Mouse (Mus musculus): Measurements from ENCODE around the gene Gm4491.

Gene Gm4491

GRCm38 (mm10) chr14:57115823-57116544 is at the start of gene Gm4491:
Gene Gm4491 (minus strand): TSS chr14:57115883.
- no peak for DNase-seq (ENCODE audit: low read depth, low spot score)

DNA sequence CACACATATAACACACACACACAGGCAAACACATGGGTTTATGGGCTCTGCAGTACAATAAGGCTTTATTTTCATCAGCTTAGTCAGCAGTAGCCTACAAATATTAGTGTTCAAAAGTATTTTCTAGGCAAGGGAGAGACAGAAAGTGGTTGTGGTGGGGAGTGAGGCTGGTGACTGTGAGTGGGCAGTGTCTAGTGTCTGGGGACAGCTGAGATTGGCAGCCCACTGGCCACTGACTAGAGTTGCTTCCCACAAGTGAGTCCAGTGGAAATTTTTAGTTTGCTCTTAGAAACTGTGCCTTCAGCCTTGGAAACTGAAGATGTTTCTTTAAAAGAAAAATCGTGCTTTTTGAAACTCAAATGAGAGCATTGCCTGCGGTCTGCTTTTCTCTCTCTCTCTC is 46.1 kb upstream of the Gm4491 start:
- DNase-seq (ENCODE audit: low read depth, low spot score): no peak

DNA sequence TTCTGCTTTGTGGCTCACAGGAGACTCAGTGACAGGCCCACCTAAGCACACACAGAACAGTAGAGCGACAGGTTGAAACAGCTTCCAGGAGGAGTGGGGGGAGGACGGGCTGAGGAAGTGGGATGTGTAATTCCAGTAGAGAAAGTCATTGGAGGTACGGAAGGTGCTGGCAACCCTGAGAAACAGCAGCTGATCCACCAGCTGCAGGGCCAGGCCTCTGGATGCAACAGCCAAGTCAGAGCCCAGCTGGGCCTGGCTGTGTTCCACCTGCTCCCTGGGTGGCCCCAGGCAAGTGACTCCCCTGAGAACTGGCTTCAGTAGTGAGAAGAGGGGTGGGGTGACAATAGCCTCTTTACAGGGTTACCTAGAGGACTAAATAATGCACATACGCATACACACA is 45.5 kb upstream of the Gm4491 start:
- DNase-seq (ENCODE audit: low read depth, low spot score): peak; percentile 77

GRCm38 (mm10) chr14:57154916-57155315 is 39.2 kb upstream of the Gm4491 start:
- no peak for DNase-seq (ENCODE audit: low read depth, low spot score)

DNA sequence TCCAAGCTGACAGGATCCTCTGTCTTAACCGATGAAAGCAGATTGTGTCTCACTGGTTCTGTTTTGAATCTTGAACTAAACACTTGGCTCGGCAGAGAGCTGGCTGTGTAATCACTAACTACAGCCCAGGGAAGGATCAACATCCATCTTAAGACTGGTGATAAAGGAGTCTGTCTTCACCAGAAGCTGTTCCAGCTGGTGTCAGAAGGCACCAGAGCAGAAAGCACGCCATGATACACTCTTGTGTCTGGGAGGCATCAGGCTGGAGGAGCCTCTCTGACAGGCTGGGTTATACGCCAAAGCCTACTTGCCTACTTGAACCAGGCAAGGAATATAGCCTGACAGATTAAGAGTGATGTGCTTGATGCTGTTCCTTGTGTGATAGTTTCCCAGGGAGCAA is 30.1 kb upstream of the Gm4491 start:
- no peak for DNase-seq (ENCODE audit: low read depth, low spot score)

DNA sequence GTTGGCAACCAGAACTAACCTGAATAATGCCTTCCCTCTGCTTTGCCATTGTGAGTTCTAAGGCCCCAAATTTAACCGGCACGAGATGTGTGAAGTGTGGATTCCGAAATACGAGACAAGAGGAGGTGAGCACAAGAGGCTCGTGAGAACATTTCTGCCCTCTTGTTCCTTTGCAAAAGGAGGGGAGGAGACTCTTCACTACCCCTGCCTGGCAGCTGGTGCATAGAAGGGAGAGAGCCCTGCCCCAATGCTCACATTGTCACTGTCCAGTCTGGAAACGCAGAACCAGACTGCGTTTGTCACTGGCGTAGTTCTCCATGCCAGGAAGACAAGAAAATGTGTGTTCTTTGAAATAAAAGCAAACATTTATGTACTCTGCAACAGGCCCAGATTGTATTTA is 19.6 kb upstream of the Gm4491 start:
- no peak for DNase-seq (ENCODE audit: low read depth, low spot score)

DNA sequence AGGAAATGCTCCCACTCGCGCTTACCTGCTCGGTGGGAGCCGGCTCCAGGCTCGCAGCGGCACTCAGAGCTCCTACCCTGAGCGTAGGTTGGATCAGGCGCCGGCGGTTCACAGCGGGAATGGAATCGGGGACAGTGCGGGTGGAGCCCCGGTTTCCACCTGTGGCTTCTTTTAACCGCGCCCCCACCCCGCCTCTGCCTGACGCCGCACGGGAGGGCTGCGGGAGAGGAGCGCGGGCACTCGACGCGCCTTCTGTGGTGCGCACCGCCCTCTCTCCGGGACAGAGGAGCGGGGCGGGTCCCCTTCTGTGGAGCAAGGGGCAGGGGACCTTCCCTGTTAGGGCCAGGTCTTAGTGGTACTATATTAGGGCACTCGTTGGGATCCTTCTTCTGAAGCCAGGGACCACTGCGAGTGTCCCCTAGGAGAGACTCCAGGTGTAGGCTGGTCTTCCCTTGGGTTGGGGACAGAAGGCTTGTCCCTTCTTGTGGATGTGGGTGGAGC is 17.5 kb upstream of the Gm4491 start, which contains the start of gene Gjb6:
Gene Gjb6, minus strand, starts transcription at position 451 of the 501 bp plus-strand sequence.
- DNase-seq (ENCODE audit: low read depth, low spot score): no peak

GRCm38 (mm10) chr14:57127383-57127782 is 11.7 kb upstream of the Gm4491 start:
- DNase-seq (ENCODE audit: low read depth, low spot score): no peak

DNA sequence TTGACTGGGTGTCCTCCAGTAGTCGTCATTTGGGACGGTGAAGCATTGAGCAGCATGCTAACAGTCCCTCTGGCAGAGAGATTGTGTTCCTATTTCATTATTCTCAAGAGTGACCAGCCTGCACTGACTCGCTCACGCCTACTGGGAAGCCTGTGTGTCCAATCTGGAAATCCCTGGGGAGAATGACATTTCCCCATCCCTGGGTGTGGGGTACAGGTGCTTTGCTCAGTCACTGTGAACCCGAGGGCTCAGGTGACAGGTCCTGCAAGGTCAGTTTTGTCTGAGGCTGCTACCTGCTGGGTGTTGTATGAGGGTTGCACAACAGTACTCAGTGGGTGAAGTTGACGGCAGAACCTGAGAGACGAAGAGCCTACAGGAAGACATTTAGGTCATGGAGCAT is 6.6 kb upstream of the Gm4491 start:
- no peak for DNase-seq (ENCODE audit: low read depth, low spot score)

DNA sequence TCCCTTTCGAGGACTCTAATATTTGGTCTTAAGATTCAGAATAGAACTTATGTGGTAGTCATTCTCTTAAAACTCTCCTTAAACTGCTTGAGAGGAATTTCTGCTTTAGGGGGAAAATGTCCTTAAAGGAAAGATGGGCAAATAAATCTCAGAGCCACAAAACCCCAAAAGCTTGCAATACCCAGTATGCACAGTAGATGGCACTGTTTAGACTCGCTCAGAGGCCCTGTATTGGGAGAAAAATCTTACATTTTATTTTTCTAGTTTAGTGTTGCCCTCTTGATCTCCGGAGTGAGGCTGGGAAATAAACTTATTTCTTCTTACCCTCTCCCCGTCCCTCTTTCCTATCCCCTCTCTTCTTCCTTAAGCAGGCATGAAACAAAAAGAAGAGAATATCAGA is 6.5 kb downstream of the Gm4491 start:
- no peak for DNase-seq (ENCODE audit: low read depth, low spot score)

DNA sequence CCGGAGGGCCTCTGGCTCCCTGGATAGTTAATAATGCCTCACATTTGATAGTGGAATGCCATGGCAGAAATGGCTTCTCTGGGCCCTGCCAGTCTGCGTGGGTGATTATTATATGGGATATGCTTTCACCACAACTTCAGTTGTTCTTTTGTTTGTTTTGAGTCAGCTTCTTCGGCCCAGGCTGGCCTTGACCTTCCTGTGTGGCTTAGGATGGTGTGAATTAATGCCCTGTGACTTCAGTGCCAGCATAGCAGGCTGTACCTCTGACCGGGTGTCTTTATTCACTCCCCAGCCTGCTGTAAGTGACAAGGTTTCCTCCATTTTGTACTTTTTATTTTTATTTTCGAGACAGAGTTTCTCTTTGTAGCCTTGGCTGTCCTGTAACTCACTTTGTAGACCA is 7.8 kb downstream of the Gm4491 start:
- no peak for DNase-seq (ENCODE audit: low read depth, low spot score)

DNA sequence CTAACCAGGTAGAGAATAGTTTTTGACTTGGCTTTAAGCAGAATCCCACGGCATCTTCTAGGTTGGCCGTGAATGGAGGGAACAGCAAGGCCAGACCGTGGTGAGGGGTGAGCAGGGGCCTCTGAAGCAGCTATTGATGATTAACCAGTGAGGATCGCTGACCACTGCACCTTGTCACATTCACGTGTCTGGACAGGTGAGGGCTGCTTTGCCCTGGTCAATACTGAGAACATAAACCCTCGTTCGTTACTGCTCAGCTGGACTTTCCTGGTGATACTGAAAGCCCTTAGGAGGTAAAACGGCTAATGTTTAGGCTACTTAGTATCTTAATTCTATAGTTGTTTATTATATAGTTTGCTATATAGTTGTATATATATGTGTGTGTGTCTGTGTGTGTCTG is 8.6 kb downstream of the Gm4491 start:
- DNase-seq (ENCODE audit: low read depth, low spot score): no peak

DNA sequence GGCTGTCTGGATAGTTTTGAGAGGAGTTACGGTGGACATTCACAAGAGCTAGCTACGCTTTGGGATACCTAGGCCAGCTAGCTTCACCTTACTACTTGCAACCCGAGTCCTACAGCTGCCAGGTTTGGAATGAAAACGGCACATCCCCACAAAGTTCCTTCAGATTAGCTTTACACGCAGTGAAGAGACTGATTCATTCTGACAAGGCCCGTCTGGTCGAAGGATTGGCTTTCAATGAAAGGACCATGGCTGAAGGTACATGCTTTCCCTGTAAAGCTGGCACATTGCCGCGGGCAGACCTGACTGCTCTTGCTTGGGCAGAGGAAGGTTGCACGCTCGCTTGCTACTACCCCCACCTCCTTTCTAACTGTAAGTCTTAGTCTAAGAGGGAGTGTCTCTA is 10.0 kb downstream of the Gm4491 start:
- no peak for DNase-seq (ENCODE audit: low read depth, low spot score)

DNA sequence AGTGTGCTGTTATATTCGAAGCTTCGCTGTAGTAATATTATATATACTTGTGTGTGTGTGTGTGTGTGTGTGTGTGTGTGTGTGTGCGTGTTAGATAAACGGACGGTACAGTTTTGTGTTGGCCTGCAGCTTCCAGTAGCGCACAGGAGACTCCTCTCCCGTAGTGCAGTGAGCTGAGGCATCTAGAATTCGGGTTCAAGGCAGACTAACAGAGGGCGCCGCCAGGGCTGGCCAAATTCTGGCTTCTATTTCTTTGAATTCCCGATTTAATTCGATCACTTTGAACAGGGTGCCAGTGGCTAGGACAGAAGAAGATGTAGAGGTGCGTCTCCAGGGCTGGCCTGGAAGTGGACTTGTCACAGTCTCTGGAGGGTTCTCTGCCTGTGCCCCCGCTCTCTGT is 10.6 kb downstream of the Gm4491 start:
- DNase-seq (ENCODE audit: low read depth, low spot score): no peak

DNA sequence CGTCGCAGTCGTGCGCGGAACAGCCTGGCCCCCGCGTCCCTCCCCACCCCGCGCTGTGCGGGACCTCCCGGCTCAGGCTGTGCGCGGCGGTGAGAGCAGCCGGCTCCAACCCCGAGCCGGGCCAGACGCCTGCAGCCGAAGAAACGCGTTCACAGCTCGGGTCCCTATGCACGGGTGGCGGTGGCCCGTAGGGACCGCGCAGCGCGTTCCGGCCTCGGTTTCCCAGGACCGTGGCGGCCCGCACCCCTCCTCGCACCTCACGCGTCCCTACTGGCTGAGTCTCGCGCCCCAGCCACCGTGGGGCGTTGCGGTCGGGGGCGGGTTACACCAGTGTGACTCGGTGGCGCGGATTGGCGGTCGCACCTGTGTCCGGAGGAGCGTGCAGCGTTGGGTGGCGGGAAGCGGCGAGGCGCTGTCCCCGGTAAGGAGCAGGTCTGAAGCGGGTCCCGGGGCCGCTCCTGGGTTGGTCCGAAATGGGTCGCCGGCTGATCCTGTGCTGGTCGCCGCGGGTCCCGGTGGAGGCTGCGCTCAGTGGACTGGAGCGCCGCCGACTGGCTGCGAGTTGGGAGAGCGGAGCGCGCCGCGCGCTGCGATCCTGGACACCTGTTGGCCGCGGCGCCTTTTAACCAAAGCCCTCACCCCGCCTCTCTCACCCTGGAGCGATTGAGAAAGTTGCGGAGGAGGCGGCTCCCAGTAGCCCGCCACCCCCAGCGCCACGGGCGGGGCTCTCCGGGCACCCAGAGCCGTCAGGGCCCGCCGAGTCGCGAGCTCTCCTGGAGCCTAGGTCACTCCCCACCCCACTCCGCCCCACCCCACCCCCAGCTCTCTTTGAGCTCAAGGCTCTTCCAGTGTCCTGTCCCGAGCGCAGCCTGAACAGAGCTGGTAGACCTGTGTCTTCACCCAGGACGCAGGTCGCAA is 11.3 kb downstream of the Gm4491 start, which contains the start of gene Gjb2:
Gene Gjb2, minus strand, starts transcription at position 597 of the 918 bp plus-strand sequence.
- no peak for DNase-seq (ENCODE audit: low read depth, low spot score)

- no peak for DNase-seq (ENCODE audit: low read depth, low spot score)
Observed at GRCm38 (mm10) chr14:57103711-57104105, 12.0 kb downstream of the Gm4491 start.

- DNase-seq (ENCODE audit: low read depth, low spot score): no peak
Observed at GRCm38 (mm10) chr14:57103121-57103520, 12.6 kb downstream of the Gm4491 start.

DNA sequence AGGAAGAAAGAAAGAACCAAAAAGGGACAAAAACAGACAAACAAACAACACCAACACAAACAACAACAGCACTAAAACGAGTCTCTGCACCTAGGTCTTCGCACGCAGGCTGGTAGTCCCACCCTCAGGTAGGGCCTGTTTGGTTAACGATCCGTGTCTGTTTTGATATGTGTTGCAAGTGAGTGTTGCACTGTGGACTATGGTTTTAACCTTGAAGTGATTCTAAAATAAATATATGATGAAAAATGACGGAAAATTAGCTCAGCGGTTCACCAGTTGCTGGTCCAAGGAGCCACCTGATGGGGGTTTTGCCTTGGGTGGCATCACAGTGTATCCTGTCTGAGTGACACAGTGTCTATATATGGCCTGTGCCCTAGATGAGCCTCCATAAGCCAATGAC is 14.1 kb downstream of the Gm4491 start:
- DNase-seq (ENCODE audit: low read depth, low spot score): no peak

- DNase-seq (ENCODE audit: low read depth, low spot score): no peak
Observed at GRCm38 (mm10) chr14:57095855-57096254, 19.8 kb downstream of the Gm4491 start.

GRCm38 (mm10) chr14:57093029-57093428 is 22.7 kb downstream of the Gm4491 start:
- peak; percentile 21 for DNase-seq (ENCODE audit: low read depth, low spot score)

DNA sequence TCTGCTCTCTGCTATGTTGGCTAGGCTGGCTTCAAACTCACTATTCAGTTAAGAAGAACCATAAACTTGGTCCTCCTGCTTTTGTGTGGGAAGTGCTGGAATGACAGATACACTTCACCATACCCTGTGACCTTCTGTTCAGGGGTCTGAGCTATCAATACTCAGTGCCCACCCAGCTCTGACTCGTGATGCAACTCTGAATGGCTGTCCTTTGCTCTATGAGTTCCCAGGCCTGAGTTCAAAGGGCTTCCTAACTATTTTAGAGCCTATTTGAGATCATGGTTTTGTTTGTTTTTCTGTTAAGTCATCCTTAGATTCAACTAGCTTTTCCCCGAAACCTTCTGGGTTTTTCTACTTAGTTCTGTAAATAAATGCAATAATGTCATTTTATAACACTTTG is 25.7 kb downstream of the Gm4491 start:
- no peak for DNase-seq (ENCODE audit: low read depth, low spot score)

DNA sequence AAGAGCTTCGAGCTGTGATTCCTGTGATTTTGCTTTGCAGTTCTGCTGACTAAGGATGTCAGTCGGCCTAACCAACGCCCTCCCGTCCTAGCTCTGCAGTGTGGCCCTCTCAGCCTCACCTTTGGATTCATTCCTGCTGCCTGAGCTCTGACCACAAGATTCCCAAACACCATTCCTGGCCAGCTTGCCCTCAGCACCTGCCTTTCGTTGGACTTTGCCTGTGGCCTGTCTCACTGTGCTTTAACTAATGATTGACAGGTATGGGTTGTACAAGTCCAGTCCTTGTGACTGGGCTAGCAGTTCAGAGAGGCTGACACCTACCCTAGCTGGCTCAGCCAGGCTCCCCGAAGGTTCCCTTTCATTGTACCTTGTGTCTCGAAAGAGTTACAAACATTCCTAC is 26.6 kb downstream of the Gm4491 start:
- no peak for DNase-seq (ENCODE audit: low read depth, low spot score)
